Mouse (Mus musculus) embryonic facial prominence, embryonic 15.5 days (tissue): ENCODE results near the gene Atp6v0a4. TPM values are rescaled to one million over a fixed set of nuclear protein-coding genes. Genes with fewer than 3 reads are reported as not detected.
A peak's percentile ranks its signal among the peaks of the same experiment; 100 is the strongest.

Source experiments
- ATAC-seq: fragments of 200-750 bp; cut with Nextera tagmentation; 2 replicates; pipeline ENCODE4 v1.8.0; 2017; ENCODE audit warnings: low read depth, moderate TSS enrichment; ENCODE audit not compliant: insufficient number of reproducible peaks, low FRiP score, low TSS enrichment
- H3K27ac ChIP-seq: fragments of 300-500 bp; sonication (generic); replicated peaks from 2 replicates; pipeline ENCODE4 v1.5.1; 2015; ENCODE audit warnings: mild to moderate bottlenecking, inconsistent platforms
- H3K27me3 ChIP-seq: fragments of 300-500 bp; sonication (generic); 2 replicates; pipeline ENCODE4 v1.6.1; 2015; ENCODE audit warnings: inconsistent platforms
- H3K36me3 ChIP-seq: fragments of 300-500 bp; sonication (generic); 2 replicates; pipeline ENCODE4 v1.6.1; 2015; ENCODE audit warnings: mild to moderate bottlenecking, inconsistent platforms
- H3K4me1 ChIP-seq: fragments of 300-500 bp; sonication (generic); 2 replicates; pipeline ENCODE4 v1.6.1; 2015; ENCODE audit warnings: inconsistent platforms
- H3K4me2 ChIP-seq: fragments of 300-500 bp; sonication (generic); replicated peaks from 2 replicates; pipeline ENCODE4 v1.6.1; 2015; ENCODE audit warnings: mild to moderate bottlenecking, inconsistent platforms
- H3K4me3 ChIP-seq: fragments of 300-500 bp; sonication (generic); replicated peaks from 2 replicates; pipeline ENCODE4 v1.5.1; 2015; ENCODE audit warnings: mild to moderate bottlenecking, inconsistent platforms
- H3K9ac ChIP-seq: fragments of 300-500 bp; sonication (generic); 2 replicates; pipeline ENCODE4 v1.6.1; 2015; ENCODE audit warnings: inconsistent platforms
- H3K9me3 ChIP-seq: fragments of 300-500 bp; sonication (generic); replicated peaks from 2 replicates; pipeline ENCODE4 v1.6.1; 2016; ENCODE audit warnings: inconsistent platforms
- whole genome bisulfite sequencing: fragments of 180-500 bp; shearing (Covaris S2); methylation state at CpG from one replicate; pipeline ENCODE4 v1.1.7; 2015; 5-methylcytosine and 5-hydroxymethylcytosine counted together
- polyA plus RNA-seq: library from polyadenylated mRNA; unstranded; fragments of >200 nt; fragmentation: Nextera tagmentation; extraction: Ambion mirVana; gene quantifications from 2 replicates; pipeline ENCODE4 v1.2.1, GENCODE M21; 2015

Atp6v0a4 gene
- polyA plus RNA-seq, 1 experiment from 2014 or later: 7.8 TPM

DNA sequence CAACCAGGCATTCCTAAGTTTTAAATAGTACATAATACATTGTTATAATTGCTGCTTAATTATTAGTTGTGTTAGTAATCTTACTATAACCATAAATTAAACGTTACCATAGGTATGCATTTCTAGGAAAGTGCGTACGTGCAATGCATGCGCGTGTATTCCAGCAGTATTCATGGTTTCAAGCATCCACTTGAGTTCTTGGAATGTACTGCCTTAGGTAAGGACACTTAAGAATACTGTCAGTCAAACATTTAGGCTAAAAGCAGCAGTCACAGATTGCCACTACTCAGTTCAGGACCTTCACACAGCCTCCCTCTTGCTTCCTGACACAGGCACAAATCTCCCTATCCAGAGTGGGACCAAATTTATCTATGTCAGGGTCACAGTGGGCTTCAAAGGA, 15.9 kb downstream of the Atp6v0a4 start:
- Histone ChIP-seq H3K4me3 (no peak overlapping the region), H3K27me3 (no peaks in the 10 kb centered on the region), H3K9me3 (no peaks in the 10 kb centered on the region), H3K36me3 (no peaks in the 10 kb centered on the region), H3K27ac (no peak overlapping the region), H3K9ac (no peak overlapping the region), H3K4me1 (peaks cover 15% of the 10 kb centered on the region), H3K4me2 (no peak overlapping the region)
- no peak for ATAC-seq
- WGBS: 82% methylated on average over 5 of the region's 5 CpGs

DNA sequence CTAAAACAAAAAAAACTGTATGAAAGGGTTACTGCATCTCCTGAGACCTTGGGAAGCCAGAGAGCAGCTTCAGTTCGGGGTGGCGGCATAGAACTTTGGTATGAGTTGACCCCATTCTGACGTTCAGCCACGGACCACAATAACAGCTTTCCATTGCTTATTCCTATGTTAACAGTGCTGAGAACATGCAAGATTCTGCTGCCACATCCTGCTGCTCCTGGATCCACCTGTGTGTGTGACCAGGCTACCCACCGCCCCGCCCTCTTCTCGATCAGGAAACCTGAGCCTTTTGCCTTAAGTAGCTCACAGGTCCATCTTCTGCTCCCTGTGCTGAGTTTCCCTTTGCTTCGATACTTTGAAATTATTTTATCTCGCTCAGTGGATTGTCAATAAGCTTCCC, 18.5 kb downstream of the Atp6v0a4 start:
- Histone ChIP-seq H3K4me3 (no peak overlapping the region), H3K4me1 (peaks cover 15% of the 10 kb centered on the region), H3K27ac (no peak overlapping the region), H3K27me3 (no peaks in the 10 kb centered on the region), H3K4me2 (no peak overlapping the region), H3K9me3 (no peaks in the 10 kb centered on the region; the same call in 1 of the 2 replicates), H3K36me3 (no peaks in the 10 kb centered on the region), H3K9ac (no peak overlapping the region)
- WGBS: 85% methylated on average over 9 of the region's 9 CpGs
- ATAC-seq: no peak

GRCm38 (mm10) chr6:38103775-38104174, 20.6 kb downstream of the Atp6v0a4 start:
- no peak overlapping the region for H3K27ac ChIP-seq

DNA sequence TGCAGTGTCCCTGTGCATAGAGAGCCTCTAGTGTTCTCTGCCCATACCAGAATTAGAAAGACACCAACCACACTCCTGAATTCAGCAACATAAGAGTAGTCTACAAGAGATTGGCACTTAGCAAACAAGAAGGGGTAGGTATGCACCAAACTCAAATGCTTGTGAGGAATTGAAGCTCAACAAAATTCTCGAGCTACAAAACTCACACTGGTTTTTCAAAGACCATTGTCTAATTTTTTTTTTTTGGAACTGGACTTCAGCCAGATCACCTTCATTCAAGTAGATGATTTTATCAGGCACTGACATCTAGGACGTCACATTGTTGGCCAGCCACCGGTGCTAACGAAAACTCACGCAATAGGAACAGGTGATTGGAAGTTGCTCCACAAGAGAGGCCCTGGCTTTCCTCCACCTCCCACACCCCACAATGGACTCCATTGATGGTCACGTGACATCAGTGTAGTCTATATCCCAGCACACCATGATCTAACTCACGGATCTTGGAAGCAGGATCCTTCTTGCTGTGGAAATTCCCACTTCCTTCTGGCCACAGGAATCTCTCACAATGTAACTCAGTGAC, 22.1 kb downstream of the Atp6v0a4 start:
- no peak for ATAC-seq
- Histone ChIP-seq H3K9me3 (no peaks in the 10 kb centered on the region; the same call in 1 of the 2 replicates), H3K36me3 (no peaks in the 10 kb centered on the region), H3K4me3 (no peak overlapping the region), H3K4me1 (peaks cover 6% of the 10 kb centered on the region), H3K4me2 (no peak overlapping the region), H3K27me3 (no peaks in the 10 kb centered on the region), H3K27ac (no peak overlapping the region), H3K9ac (no peak overlapping the region)
- 79% methylated on average over 7 of the region's 7 CpGs for WGBS

More at GRCm38 (mm10) chr6:38103775-38104174, 20.6 kb downstream of the Atp6v0a4 start:
- ATAC-seq: no peak
- Histone ChIP-seq H3K9me3 (no peaks in the 10 kb centered on the region; the same call in 1 of the 2 replicates), H3K36me3 (no peaks in the 10 kb centered on the region), H3K4me3 (no peak overlapping the region), H3K27me3 (no peaks in the 10 kb centered on the region), H3K4me1 (peaks cover 6% of the 10 kb centered on the region), H3K4me2 (no peak overlapping the region), H3K9ac (no peak overlapping the region)
- WGBS: 40% methylated on average over 6 of the region's 6 CpGs

DNA sequence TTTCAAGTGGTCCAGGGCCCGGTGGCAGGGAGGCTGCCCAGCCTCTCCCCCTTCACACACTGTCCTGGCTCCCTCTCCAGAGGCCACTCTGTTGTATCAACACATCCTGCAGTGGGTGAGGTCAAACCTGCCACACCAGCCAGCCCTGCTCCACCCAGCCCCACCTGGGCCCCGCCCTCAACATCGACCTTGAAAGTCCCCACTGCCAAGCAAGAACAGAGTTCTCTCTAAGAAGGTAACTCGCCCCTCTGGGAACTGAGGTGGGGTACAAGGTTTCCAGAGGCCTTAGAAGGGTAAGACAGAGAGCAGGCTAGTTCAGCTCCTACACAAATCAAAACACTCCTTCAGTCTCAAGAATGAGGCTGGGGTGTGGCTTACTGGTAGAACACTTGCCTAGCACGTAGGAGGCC, 27.4 kb downstream of the Atp6v0a4 start:
- Histone ChIP-seq H3K27me3 (no peaks in the 10 kb centered on the region), H3K36me3 (no peaks in the 10 kb centered on the region), H3K9me3 (no peaks in the 10 kb centered on the region; the same call in 1 of the 2 replicates), H3K9ac (no peak overlapping the region), H3K27ac (peak overlapping the region; percentile 48; the same call in 1 of the 2 replicates), H3K4me3 (no peak overlapping the region), H3K4me2 (no peak overlapping the region), H3K4me1 (no peaks in the 10 kb centered on the region)
- ATAC-seq: no peak; the same call in 1 of the 2 replicates
- WGBS: 57% methylated on average over 5 of the region's 5 CpGs

DNA sequence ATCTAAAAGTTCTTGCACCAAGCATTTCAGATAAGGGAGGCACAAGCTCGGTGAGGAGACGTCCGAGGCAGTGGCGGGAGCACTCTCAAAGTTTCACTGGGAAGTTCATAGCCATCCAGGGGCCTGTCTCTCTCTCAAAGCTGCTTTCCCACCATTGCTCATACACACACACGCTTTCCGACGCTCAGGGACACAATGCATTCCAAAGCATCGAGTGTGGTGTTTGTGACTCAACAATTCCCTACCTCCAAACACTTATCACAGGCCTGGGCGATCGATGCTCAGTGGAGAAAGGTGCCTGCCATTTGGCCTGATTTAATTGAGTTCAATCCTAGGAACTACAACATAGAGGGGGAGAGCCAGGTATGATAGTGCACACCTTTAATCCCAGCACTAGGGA, 29.7 kb downstream of the Atp6v0a4 start:
- no peaks in the 10 kb centered on the region for H3K36me3 ChIP-seq
- WGBS: 83% methylated on average over 10 of the region's 10 CpGs
- H3K4me3 ChIP-seq: no peak overlapping the region
- H3K9ac ChIP-seq: no peak overlapping the region
- H3K27me3 ChIP-seq: no peaks in the 10 kb centered on the region
- no peaks in the 10 kb centered on the region for H3K4me1 ChIP-seq
- no peak overlapping the region for H3K4me2 ChIP-seq
- ATAC-seq: no peak
- no peaks in the 10 kb centered on the region for H3K9me3 ChIP-seq
- H3K27ac ChIP-seq: no peak overlapping the region

DNA sequence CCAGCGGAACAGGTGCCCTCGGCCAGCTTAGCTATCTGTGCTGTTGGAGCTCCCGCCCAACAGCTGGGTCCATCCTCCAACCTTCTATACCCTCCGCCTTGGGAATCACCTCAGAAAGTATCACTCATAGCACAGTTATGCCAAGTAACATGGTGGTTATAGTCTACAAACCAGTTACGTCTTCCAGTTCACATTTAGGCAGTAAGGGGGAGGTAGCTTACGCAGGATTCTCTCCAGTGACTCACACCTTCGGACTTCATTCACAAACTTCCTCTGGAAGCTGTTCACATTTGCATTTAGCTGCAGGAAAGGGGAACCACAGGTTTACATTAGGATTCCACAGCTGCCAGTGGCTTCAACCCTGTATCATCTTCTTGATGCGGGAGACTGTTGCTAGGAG, 31.8 kb downstream of the Atp6v0a4 start:
- H3K27ac ChIP-seq: no peak overlapping the region
- H3K4me3 ChIP-seq: no peak overlapping the region
- 95% methylated on average over 8 of the region's 8 CpGs for WGBS
- H3K4me1 ChIP-seq: no peaks in the 10 kb centered on the region
- no peaks in the 10 kb centered on the region for H3K27me3 ChIP-seq
- H3K9me3 ChIP-seq: no peaks in the 10 kb centered on the region
- H3K9ac ChIP-seq: no peak overlapping the region
- no peaks in the 10 kb centered on the region for H3K36me3 ChIP-seq
- ATAC-seq: no peak
- no peak overlapping the region for H3K4me2 ChIP-seq

DNA sequence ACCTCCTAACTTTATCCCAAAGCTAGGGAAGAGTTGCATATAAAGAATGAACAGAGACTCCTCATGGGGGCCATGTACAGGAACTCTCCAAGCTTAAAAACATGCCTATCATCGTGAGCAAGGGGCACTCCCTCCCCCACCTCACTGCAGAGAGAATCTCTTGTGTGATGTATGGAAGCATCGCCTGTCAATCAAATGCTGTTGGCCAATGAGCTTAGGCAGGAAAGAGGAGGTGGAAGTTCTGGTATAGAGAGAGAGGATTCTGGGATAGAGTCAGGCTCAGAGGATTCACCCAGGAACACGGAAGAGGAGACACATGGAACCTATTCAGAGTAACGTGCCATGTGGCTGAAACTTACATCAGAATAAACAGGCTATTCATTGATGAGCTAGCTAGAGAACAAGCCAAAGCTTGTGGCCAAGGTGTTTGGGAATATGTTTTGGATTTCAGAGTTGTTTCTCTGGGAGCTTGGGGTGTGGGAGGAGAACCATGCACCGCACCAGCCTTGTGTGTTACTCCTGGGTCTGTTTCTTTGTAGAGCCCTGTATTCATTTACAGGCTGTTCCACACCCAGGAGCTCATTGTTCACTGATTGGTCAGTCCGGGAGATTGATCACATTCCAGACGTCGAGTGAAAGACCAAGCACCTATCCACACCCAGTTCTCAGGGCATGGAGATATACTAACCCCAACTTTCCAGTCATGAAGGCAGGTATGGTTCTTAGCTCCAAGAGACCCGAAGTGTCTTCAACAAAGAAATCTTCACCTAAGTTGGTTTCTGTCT, 37.0 kb downstream of the Atp6v0a4 start:
- H3K27ac ChIP-seq: no peak overlapping the region
- no peaks in the 10 kb centered on the region for H3K4me1 ChIP-seq
- H3K36me3 ChIP-seq: no peaks in the 10 kb centered on the region
- no peak overlapping the region for H3K9ac ChIP-seq
- H3K4me2 ChIP-seq: no peak overlapping the region
- H3K27me3 ChIP-seq: no peaks in the 10 kb centered on the region
- WGBS: 60% methylated on average over 9 of the region's 9 CpGs
- no peak overlapping the region for H3K4me3 ChIP-seq
- no peaks in the 10 kb centered on the region for H3K9me3 ChIP-seq
- ATAC-seq: no peak

- H3K27me3 ChIP-seq: no peaks in the 10 kb centered on the region
- H3K9ac ChIP-seq: no peak overlapping the region
- H3K4me2 ChIP-seq: no peak overlapping the region
- H3K4me3 ChIP-seq: no peak overlapping the region
- WGBS: 50% methylated on average over 4 of the region's 4 CpGs
- H3K27ac ChIP-seq: no peak overlapping the region
- no peaks in the 10 kb centered on the region for H3K9me3 ChIP-seq
- H3K4me1 ChIP-seq: peaks cover 13% of the 10 kb centered on the region
- H3K36me3 ChIP-seq: no peaks in the 10 kb centered on the region
- no peak for ATAC-seq
These were observed 41.2 kb downstream of the Atp6v0a4 start for GRCm38 (mm10) chr6:38083204-38083603.

- peak overlapping the region; percentile 35 for H3K27ac ChIP-seq
- 0 out of 2 replicates have a peak, but pooled peaks have one; percentile 15 for ATAC-seq
- 26% methylated on average over 11 of the region's 11 CpGs for whole genome bisulfite sequencing
- no peak overlapping the region for H3K4me2 ChIP-seq
- H3K4me3 ChIP-seq: no peak overlapping the region
- H3K27me3 ChIP-seq: no peaks in the 10 kb centered on the region
- H3K9ac ChIP-seq: no peak overlapping the region
- no peaks in the 10 kb centered on the region for H3K36me3 ChIP-seq
- peaks cover 13% of the 10 kb centered on the region for H3K4me1 ChIP-seq
- no peaks in the 10 kb centered on the region for H3K9me3 ChIP-seq
These were observed 42.6 kb downstream of the Atp6v0a4 start for GRCm38 (mm10) chr6:38081727-38082341.

DNA sequence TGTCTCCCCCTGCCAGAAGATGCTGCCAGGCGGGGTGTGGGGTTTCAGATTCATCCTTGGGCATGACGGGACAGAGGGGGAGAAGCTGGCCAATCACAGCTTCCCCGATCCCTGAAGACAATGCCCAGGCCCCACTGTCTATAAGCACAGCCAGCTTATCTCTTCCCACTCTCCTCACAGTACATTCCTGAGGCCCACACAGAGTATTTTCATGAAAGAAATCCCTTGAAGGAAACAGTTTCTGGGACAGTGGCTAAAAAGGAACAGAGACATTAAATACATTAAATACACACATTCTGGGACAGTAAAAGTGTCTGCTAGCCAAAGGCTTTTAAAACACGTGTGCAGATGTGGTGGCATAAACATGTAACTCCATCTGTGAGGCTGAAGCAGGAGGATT, 44.0 kb downstream of the Atp6v0a4 start:
- Histone ChIP-seq H3K4me2 (no peak overlapping the region), H3K4me1 (peaks cover 13% of the 10 kb centered on the region), H3K4me3 (no peak overlapping the region), H3K9ac (no peak overlapping the region), H3K27me3 (no peaks in the 10 kb centered on the region), H3K36me3 (no peaks in the 10 kb centered on the region), H3K9me3 (no peaks in the 10 kb centered on the region), H3K27ac (no peak overlapping the region)
- 49% methylated on average over 4 of the region's 4 CpGs for WGBS
- no peak; the same call in 1 of the 2 replicates for ATAC-seq
